Mouse (Mus musculus): ENCODE results near the gene Ucn2. TPM values are rescaled to one million over a fixed set of nuclear protein-coding genes. Genes with fewer than 3 reads are reported as not detected.

Gene Ucn2
- not detected in 2 replicates for polyA plus RNA-seq (2014; fragmentation: Nextera tagmentation; extraction: Ambion mirVana)

- 83% methylated on average over 3 of the region's 4 CpGs for WGBS (ENCODE audit: insufficient replicate concordance)
- Histone ChIP-seq H3K4me2 (no peak within 1 kb of the TSS), H3K27ac (ENCODE audit: low read depth, low read length) (no peak within 1 kb of the TSS), H3K27me3 (ENCODE audit: control insufficient read depth, insufficient read depth, low read length) (no peaks in the 10 kb centered on the region), H3K4me3 (ENCODE audit: low read depth, low read length) (no peak within 1 kb of the TSS), H3K36me3 (ENCODE audit: control insufficient read depth, insufficient read depth, low read length) (no peaks in the 10 kb centered on the region), H3K9ac (ENCODE audit: low read depth, low read length) (no peak within 1 kb of the TSS), H3K9me3 (replicated peaks; ENCODE audit: control insufficient read depth, low read length) (no peaks in the 10 kb centered on the region), H3K4me1 (ENCODE audit: control insufficient read depth, insufficient read depth, low read length) (peaks cover 25% of the 10 kb centered on the region)
- ATAC-seq (replicated peaks; ENCODE audit: insufficient number of reproducible peaks, low FRiP score, low TSS enrichment): no peak
Observed at GRCm38 (mm10) chr9:108985710-108986109, at the start of gene Ucn2. Ucn2 (plus strand) TSS chr9:108986010.

- H3K4me1 ChIP-seq (ENCODE audit: control insufficient read depth, insufficient read depth, low read length): no peaks in the 10 kb centered on the region; the same call in none of the 2 replicates
- ATAC-seq (replicated peaks; ENCODE audit: insufficient number of reproducible peaks, low FRiP score, low TSS enrichment): peak; percentile 78
- H3K9ac ChIP-seq (ENCODE audit: low read depth, low read length): peak within 1 kb of the TSS; percentile 84
- H3K27me3 ChIP-seq (ENCODE audit: control insufficient read depth, insufficient read depth, low read length): no peaks in the 10 kb centered on the region
- H3K9me3 ChIP-seq (replicated peaks; ENCODE audit: control insufficient read depth, low read length): no peaks in the 10 kb centered on the region
- H3K27ac ChIP-seq (ENCODE audit: low read depth, low read length): peak within 1 kb of the TSS; percentile 84
- WGBS (ENCODE audit: insufficient replicate concordance): 1% methylated on average over 57 of the region's 58 CpGs
- peaks cover 19% of the 10 kb centered on the region for H3K36me3 ChIP-seq (ENCODE audit: control insufficient read depth, insufficient read depth, low read length)
- peak within 1 kb of the TSS; percentile 75 for H3K4me3 ChIP-seq (ENCODE audit: low read depth, low read length)
- peak within 1 kb of the TSS; percentile 72 for H3K4me2 ChIP-seq
Observed at GRCm38 (mm10) chr9:108936418-108937364, 49.1 kb upstream of the Ucn2 start, which contains the start of gene Uqcrc1. Uqcrc1 (plus strand) TSS chr9:108936633.

GRCm38 (mm10) chr9:108945111-108945510 is 40.7 kb upstream of the Ucn2 start:
- no peaks in the 10 kb centered on the region for H3K27me3 ChIP-seq (ENCODE audit: control insufficient read depth, insufficient read depth, low read length)
- 68% methylated on average over 9 of the region's 9 CpGs for WGBS (ENCODE audit: insufficient replicate concordance)
- no peak overlapping the region for H3K9ac ChIP-seq (ENCODE audit: low read depth, low read length)
- no peak overlapping the region for H3K27ac ChIP-seq (ENCODE audit: low read depth, low read length)
- H3K4me3 ChIP-seq (ENCODE audit: low read depth, low read length): no peak overlapping the region
- H3K4me2 ChIP-seq: no peak overlapping the region
- ATAC-seq (replicated peaks; ENCODE audit: insufficient number of reproducible peaks, low FRiP score, low TSS enrichment): no peak
- H3K36me3 ChIP-seq (ENCODE audit: control insufficient read depth, insufficient read depth, low read length): peaks cover 50% of the 10 kb centered on the region
- no peaks in the 10 kb centered on the region for H3K9me3 ChIP-seq (replicated peaks; ENCODE audit: control insufficient read depth, low read length)
- H3K4me1 ChIP-seq (ENCODE audit: control insufficient read depth, insufficient read depth, low read length): peaks cover 5% of the 10 kb centered on the region; the same call in 1 of the 2 replicates

GRCm38 (mm10) chr9:108945608-108946007 is 40.2 kb upstream of the Ucn2 start:
- H3K27ac ChIP-seq (ENCODE audit: low read depth, low read length): no peak overlapping the region
- H3K4me3 ChIP-seq (ENCODE audit: low read depth, low read length): no peak overlapping the region
- H3K9ac ChIP-seq (ENCODE audit: low read depth, low read length): no peak overlapping the region
- H3K9me3 ChIP-seq (replicated peaks; ENCODE audit: control insufficient read depth, low read length): no peaks in the 10 kb centered on the region
- peaks cover 55% of the 10 kb centered on the region for H3K36me3 ChIP-seq (ENCODE audit: control insufficient read depth, insufficient read depth, low read length)
- no peaks in the 10 kb centered on the region for H3K27me3 ChIP-seq (ENCODE audit: control insufficient read depth, insufficient read depth, low read length)
- peaks cover 5% of the 10 kb centered on the region; the same call in 1 of the 2 replicates for H3K4me1 ChIP-seq (ENCODE audit: control insufficient read depth, insufficient read depth, low read length)
- 87% methylated on average over 5 of the region's 5 CpGs for WGBS (ENCODE audit: insufficient replicate concordance)
- ATAC-seq (replicated peaks; ENCODE audit: insufficient number of reproducible peaks, low FRiP score, low TSS enrichment): no peak
- no peak overlapping the region for H3K4me2 ChIP-seq

- peaks cover 13% of the 10 kb centered on the region for H3K27me3 ChIP-seq (ENCODE audit: control insufficient read depth, insufficient read depth, low read length)
- no peak overlapping the region for H3K4me3 ChIP-seq (ENCODE audit: low read depth, low read length)
- H3K36me3 ChIP-seq (ENCODE audit: control insufficient read depth, insufficient read depth, low read length): peaks cover 49% of the 10 kb centered on the region
- peak overlapping the region; percentile 31; the same call in 1 of the 2 replicates for H3K27ac ChIP-seq (ENCODE audit: low read depth, low read length)
- no peak overlapping the region for H3K4me2 ChIP-seq
- ATAC-seq (replicated peaks; ENCODE audit: insufficient number of reproducible peaks, low FRiP score, low TSS enrichment): no peak
- H3K4me1 ChIP-seq (ENCODE audit: control insufficient read depth, insufficient read depth, low read length): peaks cover 15% of the 10 kb centered on the region
- no peak overlapping the region for H3K9ac ChIP-seq (ENCODE audit: low read depth, low read length)
- H3K9me3 ChIP-seq (replicated peaks; ENCODE audit: control insufficient read depth, low read length): no peaks in the 10 kb centered on the region
- WGBS (ENCODE audit: insufficient replicate concordance): 80% methylated on average over 13 of the region's 13 CpGs
Observed at GRCm38 (mm10) chr9:108949231-108949966, 36.4 kb upstream of the Ucn2 start.

GRCm38 (mm10) chr9:108949967-108950728 is 35.7 kb upstream of the Ucn2 start:
- peaks cover 42% of the 10 kb centered on the region for H3K36me3 ChIP-seq (ENCODE audit: control insufficient read depth, insufficient read depth, low read length)
- H3K4me2 ChIP-seq: no peak overlapping the region
- H3K4me3 ChIP-seq (ENCODE audit: low read depth, low read length): no peak overlapping the region
- peaks cover 15% of the 10 kb centered on the region for H3K4me1 ChIP-seq (ENCODE audit: control insufficient read depth, insufficient read depth, low read length)
- no peaks in the 10 kb centered on the region for H3K9me3 ChIP-seq (replicated peaks; ENCODE audit: control insufficient read depth, low read length)
- 78% methylated on average over 9 of the region's 9 CpGs for WGBS (ENCODE audit: insufficient replicate concordance)
- no peak overlapping the region; the same call in 1 of the 2 replicates for H3K27ac ChIP-seq (ENCODE audit: low read depth, low read length)
- no peak overlapping the region for H3K9ac ChIP-seq (ENCODE audit: low read depth, low read length)
- no peak; the same call in 1 of the 2 replicates for ATAC-seq (replicated peaks; ENCODE audit: insufficient number of reproducible peaks, low FRiP score, low TSS enrichment)
- peaks cover 17% of the 10 kb centered on the region for H3K27me3 ChIP-seq (ENCODE audit: control insufficient read depth, insufficient read depth, low read length)

- ATAC-seq (replicated peaks; ENCODE audit: insufficient number of reproducible peaks, low FRiP score, low TSS enrichment): no peak
- peaks cover 24% of the 10 kb centered on the region for H3K27me3 ChIP-seq (ENCODE audit: control insufficient read depth, insufficient read depth, low read length)
- H3K27ac ChIP-seq (ENCODE audit: low read depth, low read length): no peak within 1 kb of the TSS
- H3K4me2 ChIP-seq: peak within 1 kb of the TSS; percentile 63
- no peaks in the 10 kb centered on the region for H3K9me3 ChIP-seq (replicated peaks; ENCODE audit: control insufficient read depth, low read length)
- peak within 1 kb of the TSS; percentile 59; the same call in 1 of the 2 replicates for H3K9ac ChIP-seq (ENCODE audit: low read depth, low read length)
- H3K4me1 ChIP-seq (ENCODE audit: control insufficient read depth, insufficient read depth, low read length): peaks cover 15% of the 10 kb centered on the region
- WGBS (ENCODE audit: insufficient replicate concordance): 7% methylated on average over 15 of the region's 15 CpGs
- H3K4me3 ChIP-seq (ENCODE audit: low read depth, low read length): peak within 1 kb of the TSS; percentile 37
- peaks cover 20% of the 10 kb centered on the region for H3K36me3 ChIP-seq (ENCODE audit: control insufficient read depth, insufficient read depth, low read length)
Observed at GRCm38 (mm10) chr9:108953081-108953636, 32.7 kb upstream of the Ucn2 start, which contains the start of gene Col7a1. Col7a1 (plus strand) TSS chr9:108953586.

All from heart, embryonic 11.5 days (tissue).